Mouse (Mus musculus) embryonic fibroblast, embryonic 13.5 days (primary cell): Measurements from ENCODE around the gene B4galt1.

Experiments
- CTCF ChIP-seq: IDR thresholded peaks from 2 replicates; pipeline ENCODE4 v1.5.1; 2011; ENCODE audit warnings: mild to moderate bottlenecking, control low read depth, low read length, moderate library complexity, borderline replicate concordance; ENCODE audit not compliant: insufficient read depth
- POLR2A ChIP-seq: IDR thresholded peaks from 2 replicates; pipeline ENCODE4 v1.6.1; 2011; ENCODE audit warnings: low read depth, mild to moderate bottlenecking, control low read depth, low read length, moderate library complexity

DNA sequence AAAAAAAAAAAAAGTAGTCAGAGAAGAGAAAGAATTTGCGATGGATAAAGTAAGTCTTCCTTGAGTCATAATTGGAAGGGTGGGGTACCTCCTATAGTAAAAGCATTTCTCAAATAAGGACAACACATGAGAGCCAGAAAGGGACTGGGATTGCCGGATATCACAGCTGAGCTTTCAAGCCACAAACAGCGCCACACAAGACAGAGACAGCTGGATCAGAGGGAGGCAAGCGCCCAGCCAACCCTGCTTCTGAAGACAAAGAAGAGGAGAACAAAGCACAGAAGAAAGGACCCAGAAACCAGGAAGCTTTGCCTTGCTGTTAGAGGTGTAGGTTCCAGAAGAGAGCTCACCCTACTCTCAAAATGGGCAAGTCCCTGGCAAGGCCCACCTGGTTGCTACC, 67.2 kb downstream of the B4galt1 start:
- no peak for TF ChIP-seq CTCF
- no peak for TF ChIP-seq POLR2A
